Mouse (Mus musculus) naive thymus-derived CD4-positive, alpha-beta T cell, adult 2 months (primary cell): ENCODE measurements at regions not wholly inside any gene's neighbourhood (a gene's known extent, or its start where the extent isn't known, plus 50 kb on each side); places are given as distances from the start of the nearest gene placed in this dataset.
"Not testable (repeated sequence)": the region's sequence is repeated elsewhere in the genome, so short reads cannot be mapped to it uniquely, and the experiment has no call there.

Experiments
- DNase-seq: peaks from one replicate; pipeline ENCODE4 v3.0.0-alpha.2; 2011; ENCODE audit warnings: low read depth

DNA sequence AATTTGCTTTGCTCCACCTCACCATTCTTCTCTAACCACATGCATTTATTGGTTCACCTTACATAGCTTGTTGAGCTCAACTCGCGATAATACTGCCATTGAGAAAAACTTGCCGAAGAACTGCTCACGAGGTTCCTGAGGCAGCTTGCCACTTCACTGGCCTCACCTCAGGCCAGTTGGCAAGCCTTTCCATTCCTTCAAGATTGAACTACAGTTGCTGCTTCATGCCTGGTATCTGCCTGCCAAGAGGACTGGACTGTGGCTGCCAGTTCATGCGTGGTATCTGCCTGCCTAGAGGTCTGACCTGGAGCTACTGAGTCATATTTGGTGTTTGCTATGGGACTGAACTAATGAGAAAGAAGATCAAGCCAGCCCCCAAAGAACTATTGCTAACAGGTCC, 420.9 kb downstream of the 1190002N15Rik start:
- DNase-seq, result no peak

- DNase-seq, result not testable (repeated sequence)
Measured at GRCm38 (mm10) chr9:94107701-94108100, 430.2 kb downstream of the 1190002N15Rik start.

DNA sequence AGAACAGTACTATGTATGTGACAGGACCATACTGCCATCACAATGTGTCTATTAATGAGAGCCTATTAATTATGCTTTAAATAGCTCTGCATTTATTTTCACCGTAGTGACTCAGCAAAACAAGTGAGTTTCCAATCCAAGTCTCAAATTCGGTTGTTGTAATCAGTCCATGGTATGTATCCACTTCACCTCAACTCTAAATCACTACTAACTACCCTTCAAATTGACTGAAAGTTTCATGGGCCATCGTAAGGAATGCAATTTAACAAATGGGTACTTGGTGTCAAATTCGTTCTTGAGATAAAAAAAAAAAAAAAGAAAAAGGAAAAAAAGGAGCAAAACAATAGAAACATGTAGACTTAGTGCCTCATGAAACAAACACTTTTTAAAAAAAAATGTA, 433.2 kb downstream of the 1190002N15Rik start:
- DNase-seq, result no peak

- no peak for DNase-seq
Measured at GRCm38 (mm10) chr9:94101958-94102357, 435.9 kb downstream of the 1190002N15Rik start.

- no peak for DNase-seq
Measured at GRCm38 (mm10) chr9:94094800-94095199, 443.1 kb downstream of the 1190002N15Rik start.

DNA sequence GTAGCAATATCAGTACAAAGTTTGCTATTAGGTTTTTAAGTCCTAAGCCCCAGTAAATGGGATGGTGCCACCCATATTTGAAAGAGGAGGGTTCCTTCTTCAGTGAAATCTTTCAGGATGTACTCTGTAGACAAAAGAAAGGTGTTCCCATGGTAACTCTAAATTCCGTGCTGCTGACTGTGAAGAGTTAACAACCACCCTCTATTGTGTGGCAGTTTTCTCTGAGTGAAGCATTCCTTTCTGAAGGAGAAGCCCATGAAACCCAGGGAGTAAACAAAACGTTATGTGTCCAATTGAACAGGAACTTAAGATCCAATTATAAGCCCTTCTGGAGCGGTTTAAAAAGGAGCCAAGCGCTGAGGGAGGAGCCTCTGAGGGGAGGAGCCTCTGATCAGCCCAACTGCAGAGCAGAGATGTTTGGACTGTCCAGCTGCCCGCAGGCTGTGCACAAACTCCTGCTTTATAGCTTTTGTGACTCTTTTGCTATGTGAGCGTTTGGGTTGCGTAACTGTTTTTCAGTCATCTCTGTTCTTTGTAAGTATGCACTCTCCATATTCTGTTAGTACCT, 446.1 kb downstream of the 1190002N15Rik start:
- no peak for DNase-seq

DNA sequence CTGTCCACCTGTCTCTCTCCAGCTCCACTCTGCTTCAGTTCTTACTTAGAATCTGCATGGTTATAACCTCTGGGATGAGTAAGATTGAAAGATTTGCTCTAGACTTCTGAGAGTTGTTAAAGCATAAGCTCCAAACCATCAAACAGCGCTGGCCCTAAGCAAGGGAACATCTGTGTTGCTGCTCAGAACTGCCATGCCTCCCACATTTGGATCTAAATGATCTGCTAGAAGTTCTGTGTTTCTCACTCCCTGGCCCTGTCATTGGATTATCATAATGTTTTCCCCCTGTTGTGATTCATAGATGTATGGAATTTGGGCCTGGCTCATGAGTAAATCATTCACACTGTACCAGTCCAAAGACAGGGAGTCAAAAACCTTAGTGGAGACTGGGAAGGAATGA, 448.1 kb downstream of the 1190002N15Rik start:
- no peak for DNase-seq

GRCm38 (mm10) chr9:94083629-94084411, 454.1 kb downstream of the 1190002N15Rik start:
- no peak for DNase-seq

DNA sequence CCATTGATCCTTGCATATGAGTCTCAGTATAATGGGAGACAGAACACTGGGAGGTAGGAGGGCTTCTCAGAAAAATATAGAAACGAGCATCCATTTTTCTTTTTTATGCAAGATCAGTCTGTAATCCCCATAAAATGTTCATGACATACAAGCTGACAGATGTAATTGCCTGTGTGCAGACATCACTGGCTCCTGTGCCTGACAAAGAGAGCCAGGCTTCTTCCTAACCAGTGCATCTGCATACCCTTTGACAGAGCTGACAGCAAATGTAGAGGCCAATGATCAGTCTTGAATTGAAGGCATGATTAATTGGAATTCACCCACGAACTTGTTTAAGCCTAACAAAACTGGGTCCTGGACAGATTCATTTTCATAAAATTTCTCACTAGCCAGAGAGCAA, 463.0 kb downstream of the 1190002N15Rik start:
- no peak for DNase-seq

GRCm38 (mm10) chr9:94067121-94067520, 470.8 kb downstream of the 1190002N15Rik start:
- no peak for DNase-seq

GRCm38 (mm10) chr9:94053229-94053628, 484.7 kb downstream of the 1190002N15Rik start:
- no peak for DNase-seq

GRCm38 (mm10) chr9:94047845-94048244, 490.0 kb downstream of the 1190002N15Rik start:
- no peak for DNase-seq

GRCm38 (mm10) chr9:94045462-94046126, 492.3 kb downstream of the 1190002N15Rik start:
- no peak for DNase-seq

DNA sequence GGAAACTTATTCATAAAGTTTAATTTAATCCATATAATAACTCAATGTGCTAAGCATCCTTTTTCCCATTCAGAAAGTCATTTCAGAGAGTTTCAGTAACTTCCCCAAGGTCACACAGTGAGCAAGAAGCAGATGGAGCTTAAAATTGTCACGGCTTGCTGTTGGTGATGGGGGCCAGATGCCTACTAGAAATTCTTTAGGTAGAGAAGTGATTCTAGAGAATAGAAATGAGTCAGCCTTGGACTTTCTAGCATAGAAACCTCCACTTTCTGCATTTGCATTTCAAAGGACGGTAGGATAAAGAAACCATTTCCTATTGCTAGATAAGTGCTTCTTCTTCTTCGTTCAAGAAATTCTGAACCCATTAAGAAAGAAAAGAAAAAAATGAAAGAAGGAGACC, 514.1 kb downstream of the 1190002N15Rik start:
- DNase-seq, result no peak

DNA sequence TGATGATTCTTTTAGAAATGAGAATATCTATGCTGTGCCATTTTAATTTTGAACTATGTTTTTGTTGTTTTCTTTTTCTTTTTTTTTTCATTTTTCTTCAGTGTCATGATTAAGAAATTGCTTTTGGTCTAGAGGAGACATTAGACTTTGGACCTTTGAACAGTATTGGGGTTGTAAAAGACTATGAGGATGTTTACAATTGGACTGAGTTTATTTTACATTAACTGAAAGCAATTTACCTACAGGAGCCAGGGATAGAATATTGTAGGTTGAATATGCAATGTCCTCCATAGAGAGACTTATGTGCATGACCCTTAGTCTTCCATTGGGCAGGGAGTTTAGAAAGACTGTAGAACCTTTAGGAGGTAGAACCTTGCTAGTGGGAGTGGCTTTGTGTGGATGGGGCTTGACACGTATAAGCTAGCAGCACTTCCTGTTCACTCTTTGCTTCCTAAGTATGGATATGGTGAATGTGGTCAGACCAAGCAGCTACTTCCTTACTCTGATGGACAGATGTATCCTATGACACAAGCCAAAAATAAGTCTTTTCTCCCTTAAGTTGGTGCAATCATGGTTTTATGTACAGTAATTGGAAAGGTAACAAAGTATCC, 516.5 kb downstream of the 1190002N15Rik start:
- DNase-seq, result no peak

DNA sequence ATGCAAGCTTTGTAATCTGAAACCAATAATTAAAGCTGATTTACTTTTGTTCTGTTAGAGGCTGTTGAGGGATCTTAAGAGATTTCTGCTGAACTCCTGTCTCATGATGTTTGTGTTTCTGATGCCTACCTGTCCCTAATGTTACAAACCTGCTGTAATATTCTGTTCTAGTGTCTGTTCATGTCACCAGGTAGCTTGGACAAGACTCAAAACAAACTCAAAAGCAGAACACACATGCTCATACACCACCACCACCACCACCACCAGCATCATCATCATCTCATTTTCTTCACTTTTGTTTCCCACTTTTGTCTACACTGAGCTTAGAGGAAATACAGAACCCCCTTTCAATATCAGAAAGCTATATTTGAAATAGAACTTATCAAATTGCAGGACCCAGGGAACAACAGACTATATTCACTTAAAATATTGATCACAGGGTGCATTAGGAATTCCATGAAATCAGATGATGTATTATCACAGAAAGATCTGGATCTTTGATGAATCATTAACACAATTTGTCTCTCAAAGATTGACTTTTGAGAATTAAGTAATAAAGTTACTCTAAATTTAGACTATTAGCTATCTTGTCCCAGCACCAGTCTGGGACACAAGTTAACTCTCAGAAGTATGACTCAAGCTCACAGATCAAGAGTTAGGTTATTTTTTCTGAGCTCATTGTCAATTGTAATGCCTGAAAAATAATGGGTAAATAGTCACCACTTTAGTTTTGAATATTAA, 521.0 kb downstream of the 1190002N15Rik start:
- no peak for DNase-seq

DNA sequence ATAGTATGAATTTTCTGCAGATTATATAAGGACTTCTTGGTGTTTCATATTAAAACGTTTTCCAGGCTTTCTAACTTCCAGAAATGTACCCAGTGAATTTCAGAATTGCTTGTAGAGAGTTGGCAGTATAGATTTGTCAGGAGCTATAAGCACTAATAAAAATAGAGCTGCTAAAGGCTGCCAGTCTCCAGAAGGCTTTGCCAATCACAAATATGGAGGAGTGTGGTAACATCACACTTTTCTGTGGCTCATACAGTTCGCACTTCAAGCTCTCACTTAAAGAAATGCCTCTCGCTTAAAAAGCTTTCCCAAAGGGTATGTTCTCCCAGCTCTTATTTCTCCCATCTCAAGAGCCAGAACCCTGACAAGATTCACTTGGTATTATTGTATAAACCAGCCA, 545.7 kb downstream of the 1190002N15Rik start:
- no peak for DNase-seq

DNA sequence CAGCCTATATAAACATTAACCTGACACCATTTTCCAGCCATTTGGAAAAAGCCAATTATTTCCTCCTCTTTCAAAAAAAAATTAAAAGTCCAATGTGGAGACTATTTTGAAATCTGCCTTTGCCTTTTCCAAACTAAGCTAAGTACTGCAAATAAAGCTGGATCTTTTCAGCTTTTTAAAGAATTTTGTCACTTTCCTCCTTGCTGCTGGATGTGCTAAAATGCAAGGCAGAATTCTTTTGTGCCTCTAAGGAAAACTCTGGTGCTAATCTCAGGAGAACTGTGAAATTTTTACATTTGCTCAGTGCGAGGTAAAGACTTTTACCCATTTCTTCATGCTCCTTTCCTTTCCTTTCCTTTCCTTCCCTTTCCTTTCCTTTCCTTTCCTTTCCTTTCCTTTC, 546.7 kb downstream of the 1190002N15Rik start:
- DNase-seq, result no peak

GRCm38 (mm10) chr9:93981136-93981535, 556.7 kb downstream of the 1190002N15Rik start:
- no peak for DNase-seq

GRCm38 (mm10) chr9:93969691-93970284, 568.1 kb downstream of the 1190002N15Rik start:
- no peak for DNase-seq

DNA sequence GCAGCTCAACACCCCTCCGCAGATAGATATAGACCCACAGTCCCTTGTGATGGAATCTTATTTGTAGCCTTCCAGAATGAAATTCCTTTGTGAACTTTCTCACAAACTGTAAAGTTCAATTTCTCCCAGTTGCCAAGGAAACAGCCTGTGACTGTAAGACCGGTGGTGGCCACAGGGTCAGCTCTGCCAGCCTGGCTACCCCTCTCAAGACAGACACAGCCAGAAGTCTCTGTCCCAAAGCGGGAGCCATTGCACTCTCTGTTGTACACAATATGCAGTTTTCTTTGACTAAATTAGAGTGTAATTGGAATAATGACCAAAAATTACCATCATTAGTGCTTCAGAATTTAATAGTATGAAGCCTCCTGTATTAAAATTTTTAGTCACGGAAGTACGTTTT, 568.8 kb downstream of the 1190002N15Rik start:
- no peak for DNase-seq
